Mouse (Mus musculus): Measurements from ENCODE around the gene Tap1. TPM values are rescaled to one million over a fixed set of nuclear protein-coding genes. Genes with fewer than 3 reads are reported as not detected.

Gene Tap1
- polyA plus RNA-seq, 1 experiment from 2014 or later, result 6.1 TPM

GRCm38 (mm10) chr17:34188986-34189385 lies 1.6 kb downstream of the Tap1 start:
- H3K4me1 ChIP-seq (ENCODE audit: control insufficient read depth, insufficient read depth, low read depth, low read length), result peaks cover 12% of the 10 kb centered on the region
- 80% methylated on average over 6 of the region's 6 CpGs for WGBS
- H3K9ac ChIP-seq (ENCODE audit: low read depth, low read length), result no peak overlapping the region
- peaks cover 48% of the 10 kb centered on the region for H3K27me3 ChIP-seq (replicated peaks; ENCODE audit: control insufficient read depth, insufficient read depth, low read length)
- no peak overlapping the region for H3K4me2 ChIP-seq (ENCODE audit: low read length)
- no peak overlapping the region for H3K27ac ChIP-seq (ENCODE audit: low read depth, low read length)
- no peaks in the 10 kb centered on the region for H3K36me3 ChIP-seq (ENCODE audit: control insufficient read depth, insufficient read depth, low read length)
- H3K9me3 ChIP-seq (ENCODE audit: control insufficient read depth, low read length), result no peaks in the 10 kb centered on the region
- ATAC-seq, result no peak
- no peak overlapping the region for H3K4me3 ChIP-seq (ENCODE audit: low read length)

DNA sequence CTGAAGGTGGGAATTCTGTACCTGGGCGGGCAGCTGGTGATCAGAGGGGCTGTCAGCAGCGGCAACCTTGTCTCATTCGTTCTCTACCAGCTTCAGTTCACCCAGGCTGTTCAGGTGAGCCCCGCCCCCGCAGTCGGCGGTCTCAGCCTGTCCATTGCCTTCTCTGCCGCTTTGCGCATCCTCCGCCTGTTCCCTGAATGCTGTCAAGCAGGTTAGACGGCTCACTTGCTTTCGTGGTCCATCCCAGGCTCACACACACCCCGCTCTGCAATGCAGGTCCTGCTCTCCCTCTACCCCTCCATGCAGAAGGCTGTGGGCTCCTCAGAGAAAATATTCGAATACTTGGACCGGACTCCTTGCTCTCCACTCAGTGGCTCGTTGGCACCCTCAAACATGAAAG lies 5.5 kb downstream of the Tap1 start:
- Histone ChIP-seq H3K4me3 (ENCODE audit: low read length) (no peak overlapping the region), H3K9me3 (ENCODE audit: control insufficient read depth, low read length) (no peaks in the 10 kb centered on the region), H3K9ac (ENCODE audit: low read depth, low read length) (no peak overlapping the region), H3K4me2 (ENCODE audit: low read length) (no peak overlapping the region), H3K36me3 (ENCODE audit: control insufficient read depth, insufficient read depth, low read length) (no peaks in the 10 kb centered on the region), H3K4me1 (ENCODE audit: control insufficient read depth, insufficient read depth, low read depth, low read length) (peaks cover 8% of the 10 kb centered on the region), H3K27me3 (replicated peaks; ENCODE audit: control insufficient read depth, insufficient read depth, low read length) (peaks cover 60% of the 10 kb centered on the region), H3K27ac (ENCODE audit: low read depth, low read length) (no peak overlapping the region)
- ATAC-seq, result no peak
- WGBS, result 28% methylated on average over 16 of the region's 16 CpGs

DNA sequence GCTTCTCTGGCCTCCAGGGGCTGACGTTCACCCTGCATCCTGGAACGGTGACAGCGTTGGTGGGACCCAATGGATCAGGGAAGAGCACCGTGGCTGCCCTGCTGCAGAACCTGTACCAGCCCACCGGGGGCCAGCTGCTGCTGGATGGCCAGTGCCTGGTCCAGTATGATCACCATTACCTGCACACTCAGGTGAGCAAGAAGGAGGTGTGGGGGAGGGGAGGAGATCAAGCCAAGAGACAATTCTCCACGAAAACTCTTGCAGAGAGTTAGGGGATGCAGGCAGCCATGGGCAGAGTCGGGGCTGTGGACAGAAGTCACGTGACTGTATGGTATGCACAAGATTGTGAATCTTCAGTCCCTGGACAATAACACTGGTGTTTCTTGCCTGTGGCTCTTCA lies 6.1 kb downstream of the Tap1 start:
- 56% methylated on average over 8 of the region's 8 CpGs for WGBS
- Histone ChIP-seq H3K9me3 (ENCODE audit: control insufficient read depth, low read length) (no peaks in the 10 kb centered on the region), H3K9ac (ENCODE audit: low read depth, low read length) (no peak overlapping the region), H3K4me1 (ENCODE audit: control insufficient read depth, insufficient read depth, low read depth, low read length) (peaks cover 8% of the 10 kb centered on the region), H3K27ac (ENCODE audit: low read depth, low read length) (no peak overlapping the region), H3K36me3 (ENCODE audit: control insufficient read depth, insufficient read depth, low read length) (no peaks in the 10 kb centered on the region), H3K4me3 (ENCODE audit: low read length) (no peak overlapping the region), H3K27me3 (replicated peaks; ENCODE audit: control insufficient read depth, insufficient read depth, low read length) (peaks cover 62% of the 10 kb centered on the region), H3K4me2 (ENCODE audit: low read length) (no peak overlapping the region)
- ATAC-seq, result no peak

GRCm38 (mm10) chr17:34194723-34195122 lies 7.4 kb downstream of the Tap1 start:
- peaks cover 63% of the 10 kb centered on the region for H3K27me3 ChIP-seq (replicated peaks; ENCODE audit: control insufficient read depth, insufficient read depth, low read length)
- no peak overlapping the region for H3K4me3 ChIP-seq (ENCODE audit: low read length)
- ATAC-seq, result no peak
- H3K4me2 ChIP-seq (ENCODE audit: low read length), result no peak overlapping the region
- H3K4me1 ChIP-seq (ENCODE audit: control insufficient read depth, insufficient read depth, low read depth, low read length), result peaks cover 8% of the 10 kb centered on the region
- 98% methylated on average over 4 of the region's 4 CpGs for WGBS
- H3K9me3 ChIP-seq (ENCODE audit: control insufficient read depth, low read length), result no peaks in the 10 kb centered on the region
- H3K9ac ChIP-seq (ENCODE audit: low read depth, low read length), result no peak overlapping the region
- no peaks in the 10 kb centered on the region for H3K36me3 ChIP-seq (ENCODE audit: control insufficient read depth, insufficient read depth, low read length)
- H3K27ac ChIP-seq (ENCODE audit: low read depth, low read length), result no peak overlapping the region

DNA sequence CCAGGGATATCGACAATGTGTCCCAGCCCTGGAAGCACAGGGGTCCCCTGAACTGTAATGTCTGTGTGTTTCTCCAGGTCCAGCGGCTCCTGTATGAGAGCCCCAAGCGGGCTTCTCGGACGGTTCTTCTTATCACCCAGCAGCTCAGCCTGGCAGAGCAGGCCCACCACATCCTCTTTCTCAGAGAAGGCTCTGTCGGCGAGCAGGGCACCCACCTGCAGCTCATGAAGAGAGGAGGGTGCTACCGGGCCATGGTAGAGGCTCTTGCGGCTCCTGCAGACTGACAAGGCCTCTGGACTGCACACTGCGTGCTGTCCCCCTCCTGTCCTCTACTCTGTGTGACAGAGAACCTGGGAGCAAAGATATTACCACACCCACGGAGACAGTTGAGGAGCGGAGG lies 9.1 kb downstream of the Tap1 start:
- peaks cover 8% of the 10 kb centered on the region for H3K4me1 ChIP-seq (ENCODE audit: control insufficient read depth, insufficient read depth, low read depth, low read length)
- no peaks in the 10 kb centered on the region for H3K9me3 ChIP-seq (ENCODE audit: control insufficient read depth, low read length)
- ATAC-seq, result no peak
- no peak overlapping the region for H3K4me3 ChIP-seq (ENCODE audit: low read length)
- H3K9ac ChIP-seq (ENCODE audit: low read depth, low read length), result no peak overlapping the region
- H3K4me2 ChIP-seq (ENCODE audit: low read length), result no peak overlapping the region
- H3K27ac ChIP-seq (ENCODE audit: low read depth, low read length), result no peak overlapping the region
- peaks cover 58% of the 10 kb centered on the region for H3K27me3 ChIP-seq (replicated peaks; ENCODE audit: control insufficient read depth, insufficient read depth, low read length)
- H3K36me3 ChIP-seq (ENCODE audit: control insufficient read depth, insufficient read depth, low read length), result no peaks in the 10 kb centered on the region
- WGBS, result 41% methylated on average over 12 of the region's 12 CpGs

DNA sequence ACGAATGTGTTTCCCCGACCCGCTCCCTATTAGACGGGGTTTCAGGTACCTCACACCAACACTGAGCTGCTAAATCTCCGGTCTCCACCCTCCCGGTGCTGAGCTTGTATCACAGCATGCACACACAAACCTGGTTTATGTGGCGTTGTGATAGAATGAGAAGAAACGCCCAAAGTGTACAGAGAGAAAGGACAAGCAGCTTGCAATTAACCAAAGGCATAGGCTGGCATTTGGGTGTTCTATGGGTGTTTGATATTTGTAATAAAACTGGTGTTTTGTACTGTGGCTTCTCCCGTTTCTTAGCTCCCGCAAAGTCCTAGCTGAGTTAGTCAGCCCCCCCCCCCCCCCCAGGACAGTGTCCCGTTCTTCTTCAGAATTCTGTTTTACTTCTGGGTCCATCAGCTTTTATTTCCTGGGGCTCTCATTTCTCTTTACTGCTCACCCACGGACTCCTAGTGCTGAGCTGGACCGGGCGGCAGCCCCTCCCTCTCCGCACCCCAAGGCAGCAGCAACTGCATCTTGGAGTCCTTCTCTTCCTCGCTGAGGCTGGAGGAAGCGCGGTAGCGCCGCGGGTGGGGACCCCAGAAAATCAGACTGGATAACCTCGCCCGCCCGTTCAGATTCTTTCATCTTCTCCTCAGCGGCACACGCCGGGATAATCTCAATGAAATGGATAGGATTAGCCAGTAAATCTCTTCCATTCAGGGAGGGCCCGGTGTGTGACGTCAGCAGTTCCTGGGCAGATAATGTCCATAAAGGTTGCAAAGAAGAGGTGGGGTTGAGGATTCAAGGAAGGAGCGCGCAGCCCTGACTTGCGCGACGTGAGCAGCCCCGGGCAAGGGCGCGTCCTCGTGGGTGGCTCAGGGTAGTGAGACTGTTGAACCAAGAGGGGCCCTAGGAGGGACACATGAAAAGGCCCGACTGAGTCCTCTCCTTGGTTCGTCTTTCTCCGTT lies 9.9 kb downstream of the Tap1 start, which contains the start of gene Psmb8:
Psmb8 (plus strand) TSS at position 781 of the 954 bp plus-strand sequence.
- peaks cover 55% of the 10 kb centered on the region for H3K27me3 ChIP-seq (replicated peaks; ENCODE audit: control insufficient read depth, insufficient read depth, low read length)

GRCm38 (mm10) chr17:34197904-34198520 lies 10.7 kb downstream of the Tap1 start:
- H3K4me1 ChIP-seq (ENCODE audit: control insufficient read depth, insufficient read depth, low read depth, low read length), result peaks cover 8% of the 10 kb centered on the region
- H3K4me3 ChIP-seq (ENCODE audit: low read length), result peak overlapping the region; percentile 48
- H3K9me3 ChIP-seq (ENCODE audit: control insufficient read depth, low read length), result no peaks in the 10 kb centered on the region
- 4% methylated on average over 32 of the region's 32 CpGs for WGBS
- H3K27ac ChIP-seq (ENCODE audit: low read depth, low read length), result no peak overlapping the region
- H3K9ac ChIP-seq (ENCODE audit: low read depth, low read length), result peak overlapping the region; percentile 54
- peak; percentile 28 for ATAC-seq
- peak overlapping the region; percentile 88 for H3K4me2 ChIP-seq (ENCODE audit: low read length)
- no peaks in the 10 kb centered on the region for H3K36me3 ChIP-seq (ENCODE audit: control insufficient read depth, insufficient read depth, low read length)
- H3K27me3 ChIP-seq (replicated peaks; ENCODE audit: control insufficient read depth, insufficient read depth, low read length), result peaks cover 52% of the 10 kb centered on the region

More for the DNA sequence above, 9.9 kb downstream of the Tap1 start, which contains the start of gene Psmb8:
- Histone ChIP-seq H3K9me3 (ENCODE audit: control insufficient read depth, low read length) (no peaks in the 10 kb centered on the region), H3K4me3 (ENCODE audit: low read length) (peak within 1 kb of the TSS; percentile 48), H3K4me1 (ENCODE audit: control insufficient read depth, insufficient read depth, low read depth, low read length) (peaks cover 8% of the 10 kb centered on the region), H3K36me3 (ENCODE audit: control insufficient read depth, insufficient read depth, low read length) (no peaks in the 10 kb centered on the region), H3K4me2 (ENCODE audit: low read length) (peak within 1 kb of the TSS; percentile 88), H3K9ac (ENCODE audit: low read depth, low read length) (peak within 1 kb of the TSS; percentile 60), H3K27ac (ENCODE audit: low read depth, low read length) (no peak within 1 kb of the TSS)
- peak; percentile 88 for ATAC-seq
- WGBS, result 5% methylated on average over 41 of the region's 41 CpGs

DNA sequence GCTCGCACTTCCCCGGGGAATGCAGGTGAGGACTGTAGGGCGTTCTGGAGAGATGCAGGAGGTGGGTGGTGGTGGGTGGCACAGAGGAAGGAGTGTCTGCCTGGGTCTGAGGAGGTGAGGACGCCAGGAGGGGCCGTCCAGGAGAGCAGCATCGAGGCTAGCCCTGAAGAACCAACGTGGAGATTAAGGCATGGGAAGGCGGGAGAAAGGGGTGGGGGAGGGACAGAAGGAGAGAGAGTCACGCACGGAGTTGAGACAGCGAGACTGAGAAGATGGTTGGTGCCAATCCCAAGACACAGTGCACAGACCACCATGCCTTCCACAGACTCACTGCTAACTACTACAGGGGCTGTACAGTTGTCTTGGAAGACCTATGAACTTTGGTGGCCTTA lies 11.2 kb downstream of the Tap1 start:
- no peak overlapping the region for H3K27ac ChIP-seq (ENCODE audit: low read depth, low read length)
- H3K4me2 ChIP-seq (ENCODE audit: low read length), result peak overlapping the region; percentile 88
- H3K9ac ChIP-seq (ENCODE audit: low read depth, low read length), result peak overlapping the region; percentile 54
- H3K4me1 ChIP-seq (ENCODE audit: control insufficient read depth, insufficient read depth, low read depth, low read length), result peaks cover 8% of the 10 kb centered on the region
- no peak for ATAC-seq
- WGBS, result 14% methylated on average over 11 of the region's 11 CpGs
- H3K27me3 ChIP-seq (replicated peaks; ENCODE audit: control insufficient read depth, insufficient read depth, low read length), result peaks cover 52% of the 10 kb centered on the region
- H3K9me3 ChIP-seq (ENCODE audit: control insufficient read depth, low read length), result no peaks in the 10 kb centered on the region
- peak overlapping the region; percentile 48 for H3K4me3 ChIP-seq (ENCODE audit: low read length)
- no peaks in the 10 kb centered on the region for H3K36me3 ChIP-seq (ENCODE audit: control insufficient read depth, insufficient read depth, low read length)

DNA sequence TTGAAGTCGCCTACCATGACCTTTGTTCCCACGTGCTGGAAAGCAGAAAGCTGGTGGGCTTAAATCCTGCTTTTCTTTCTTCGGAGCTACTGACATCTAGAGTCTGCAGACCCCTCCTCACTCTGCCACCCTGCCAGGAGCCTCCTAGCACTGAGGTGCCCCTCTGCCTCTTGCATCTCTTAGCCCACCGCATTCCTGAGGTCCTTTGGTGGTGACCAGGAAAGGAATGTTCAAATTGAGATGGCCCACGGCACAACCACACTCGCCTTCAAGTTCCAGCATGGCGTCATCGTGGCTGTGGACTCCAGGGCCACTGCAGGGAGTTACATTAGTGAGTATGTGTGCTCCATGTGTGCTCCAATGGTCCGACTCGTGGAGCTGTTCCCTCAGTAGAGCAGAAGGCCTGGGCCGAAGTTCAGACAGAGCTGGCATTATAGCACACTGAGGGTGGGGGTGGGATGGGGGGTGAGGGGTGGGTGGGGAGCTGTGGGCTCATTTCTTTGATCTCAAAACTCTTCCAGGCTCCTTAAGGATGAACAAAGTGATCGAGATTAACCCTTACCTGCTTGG lies 11.8 kb downstream of the Tap1 start:
- no peaks in the 10 kb centered on the region for H3K36me3 ChIP-seq (ENCODE audit: control insufficient read depth, insufficient read depth, low read length)
- no peak overlapping the region for H3K4me3 ChIP-seq (ENCODE audit: low read length)
- no peaks in the 10 kb centered on the region for H3K9me3 ChIP-seq (ENCODE audit: control insufficient read depth, low read length)
- 72% methylated on average over 12 of the region's 12 CpGs for WGBS
- no peak overlapping the region for H3K27ac ChIP-seq (ENCODE audit: low read depth, low read length)
- no peak overlapping the region for H3K9ac ChIP-seq (ENCODE audit: low read depth, low read length)
- H3K4me2 ChIP-seq (ENCODE audit: low read length), result no peak overlapping the region
- peaks cover 51% of the 10 kb centered on the region for H3K27me3 ChIP-seq (replicated peaks; ENCODE audit: control insufficient read depth, insufficient read depth, low read length)
- no peak for ATAC-seq
- peaks cover 8% of the 10 kb centered on the region for H3K4me1 ChIP-seq (ENCODE audit: control insufficient read depth, insufficient read depth, low read depth, low read length)

Data from hindbrain, embryonic 16.5 days (tissue).